Mouse (Mus musculus) kidney, adult 8-10 months (tissue): Measurements from ENCODE around the gene Spast.
A peak's percentile ranks its signal among the peaks of the same experiment; 100 is the strongest.

Source experiments
- DNase-seq, 2 experiments: peaks; one replicate each; pipeline ENCODE4 v3.0.0; 2022

Spast gene

DNA sequence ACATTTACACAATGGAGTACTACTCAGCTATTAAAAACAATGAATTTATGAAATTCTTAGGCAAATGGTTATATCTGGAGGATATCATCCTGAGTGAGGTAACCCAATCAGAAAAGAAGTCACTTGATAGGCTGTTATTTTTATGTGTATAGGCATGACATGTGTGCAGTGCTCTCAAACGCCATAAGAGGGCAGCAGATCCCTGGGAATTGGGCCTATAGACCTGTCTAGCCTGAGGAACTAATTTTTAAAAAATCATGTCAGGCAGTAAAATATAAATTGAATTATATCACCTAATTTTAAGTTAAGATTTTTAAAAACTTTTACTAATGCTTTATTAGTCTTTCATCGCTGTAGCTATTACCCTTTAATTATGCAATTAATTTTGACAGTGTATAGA lies 10.6 kb upstream of the Spast start:
- peak; percentile 23 to 65 for DNase-seq

- DNase-seq = no peak
These were observed 7.6 kb upstream of the Spast start for GRCm38 (mm10) chr17:74331049-74331676.

DNA sequence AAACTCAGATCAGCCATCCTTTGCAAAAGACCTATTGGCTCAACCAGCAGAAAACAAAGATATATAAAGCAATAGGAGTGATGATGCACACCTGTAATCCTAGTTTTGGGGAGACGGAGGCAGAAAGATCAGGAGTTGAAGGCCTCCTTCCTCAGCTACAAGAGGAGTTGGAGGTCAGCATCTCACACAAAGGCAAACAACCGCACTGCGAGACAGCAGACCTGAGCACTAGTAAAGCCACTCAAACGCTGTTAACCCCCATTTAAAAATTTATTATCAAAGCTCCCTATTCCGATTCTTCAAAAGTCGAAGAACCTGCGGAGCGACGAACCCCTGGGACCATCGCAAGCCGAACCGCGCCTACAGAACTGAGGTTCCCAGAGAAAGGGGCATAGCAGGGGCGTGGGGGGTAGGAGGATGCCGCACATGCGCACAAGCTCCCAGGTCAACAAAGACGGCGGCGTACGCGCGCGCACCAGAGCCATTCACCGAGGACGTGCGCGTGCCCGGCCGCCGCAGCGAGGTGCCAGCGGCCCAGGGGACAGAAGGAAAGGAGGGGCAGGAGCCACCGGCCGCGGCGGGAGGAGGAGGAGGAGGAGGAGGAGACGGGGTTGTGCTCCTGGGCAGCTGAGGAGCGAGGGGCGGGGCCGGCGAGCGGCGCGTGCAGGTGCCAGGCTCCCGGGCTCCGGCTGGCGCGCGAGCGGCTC lies 409 bp upstream of the Spast start:
- peak; percentile 95 for DNase-seq

- DNase-seq = no peak
These were observed 2.4 kb downstream of the Spast start for GRCm38 (mm10) chr17:74341151-74341550.

DNA sequence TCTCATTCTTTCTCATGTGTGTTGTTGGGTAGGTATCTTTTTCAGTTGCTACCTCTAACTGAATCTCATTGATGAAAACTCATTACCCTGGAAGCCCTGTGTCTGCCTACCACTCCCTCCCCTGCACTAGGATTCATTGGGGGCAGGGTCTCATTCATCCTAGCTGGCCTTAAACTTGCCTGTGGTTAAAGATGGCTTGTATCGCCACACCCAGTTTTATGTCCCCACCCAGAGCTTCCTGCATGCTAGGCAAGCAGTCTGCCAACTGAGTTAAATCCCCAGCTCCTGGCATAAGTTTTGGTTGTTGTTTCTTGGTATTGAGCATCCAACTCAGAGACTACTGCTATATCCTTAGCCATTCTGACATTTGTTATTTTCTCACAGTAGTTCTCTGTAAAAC lies 24.8 kb downstream of the Spast start:
- DNase-seq = no peak

DNA sequence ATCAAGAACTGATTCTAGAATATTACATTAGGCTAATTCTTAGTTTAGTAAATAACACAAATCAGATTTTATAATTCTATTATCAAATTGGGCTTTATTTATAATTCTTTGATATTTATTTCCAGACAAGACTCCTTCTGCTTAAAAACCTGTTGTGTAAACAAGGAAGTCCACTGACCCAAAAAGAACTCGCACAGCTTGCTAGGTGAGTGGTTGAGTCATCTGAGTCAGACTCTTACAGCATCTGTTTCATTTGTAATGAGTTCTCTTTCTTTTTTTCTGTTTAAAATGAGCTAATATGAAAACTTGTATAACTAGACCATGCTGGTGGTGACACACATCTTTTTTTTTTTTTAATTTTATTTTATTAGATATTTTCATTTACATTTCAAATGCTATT lies 38.1 kb downstream of the Spast start:
- DNase-seq = no peak

DNA sequence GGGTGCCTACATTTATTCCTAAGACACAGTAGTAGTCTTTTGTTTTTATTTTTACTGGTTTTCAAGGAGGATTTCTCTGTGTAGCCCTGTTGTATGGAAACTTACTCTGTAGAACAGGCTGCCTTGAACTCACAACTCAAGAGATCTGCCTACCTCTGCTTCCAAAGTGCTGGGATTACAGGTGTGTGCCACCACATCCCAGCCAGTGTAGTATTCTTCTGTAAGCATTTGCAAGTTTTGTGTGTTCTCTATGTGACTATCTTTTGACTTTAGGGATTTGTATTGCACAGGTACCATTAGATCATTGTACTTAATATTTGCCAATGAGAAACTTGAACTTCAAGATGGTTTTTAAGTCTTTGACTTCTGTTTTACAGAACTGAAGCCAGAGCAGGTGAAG lies 47.9 kb downstream of the Spast start:
- no peak for DNase-seq

DNA sequence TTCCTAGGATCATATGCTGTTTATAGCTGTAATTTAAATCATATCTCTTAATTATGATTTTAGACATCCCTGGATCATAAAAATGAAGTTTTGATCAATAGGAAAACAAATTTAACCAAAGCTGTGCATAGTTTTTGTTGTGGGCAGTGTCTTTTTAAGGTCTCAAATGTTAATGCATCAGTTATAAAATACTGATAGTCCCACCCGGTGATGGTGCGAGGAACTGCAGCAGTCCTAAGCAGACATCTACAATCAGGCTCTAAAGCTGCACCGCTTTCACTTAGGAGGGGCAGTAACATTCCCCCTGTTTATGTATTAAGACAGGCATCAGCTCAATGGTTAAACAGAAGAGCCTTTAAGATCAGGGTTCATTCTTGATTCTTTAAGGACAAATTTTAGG lies 51.1 kb downstream of the Spast start:
- DNase-seq = no peak

DNA sequence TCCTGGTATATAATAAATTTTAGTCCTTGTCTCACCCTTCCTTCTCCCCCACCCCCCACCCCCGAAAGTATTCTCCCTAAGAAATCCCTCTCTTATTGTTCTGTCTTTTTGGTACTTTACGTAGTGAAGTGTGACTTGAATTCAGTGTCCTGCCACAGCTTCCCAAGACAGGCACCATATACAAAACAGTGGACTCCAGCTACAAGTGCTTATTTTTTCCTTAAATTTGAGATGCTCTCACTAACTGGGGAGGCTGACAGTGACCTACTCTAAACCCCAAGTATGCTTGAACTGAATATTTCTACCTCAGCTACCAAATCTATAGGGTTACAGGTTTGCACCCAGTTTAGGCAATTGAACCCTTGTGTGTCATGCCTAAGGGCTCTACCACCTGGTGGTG lies 55.6 kb downstream of the Spast start:
- DNase-seq = no peak

DNA sequence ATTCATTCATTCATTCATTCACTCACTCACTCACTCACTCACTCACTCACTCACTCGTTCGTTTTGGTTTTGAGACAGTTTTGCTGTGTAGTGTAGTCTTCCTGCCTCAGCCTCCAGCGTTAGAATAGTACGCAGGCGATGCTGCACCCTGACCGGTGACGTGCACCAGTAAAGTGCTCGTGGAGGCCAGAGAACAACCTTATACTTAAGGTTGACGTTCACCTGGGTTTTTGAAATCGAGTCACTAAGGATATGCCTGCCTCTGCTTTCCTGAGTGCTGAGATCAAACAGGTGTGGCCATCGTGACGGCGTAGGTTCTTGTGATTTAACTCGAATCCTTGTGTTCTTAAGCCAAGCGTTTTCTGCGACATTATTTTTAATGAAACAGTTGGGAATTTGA lies 56.1 kb downstream of the Spast start:
- peak in 1 of 2 experiments; percentile 13 for DNase-seq

GRCm38 (mm10) chr17:74395383-74396065 lies 56.7 kb downstream of the Spast start, which contains the start of gene Slc30a6:
Gene Slc30a6, plus strand, starts transcription at chr17:74395608.
- peak; percentile 98 for DNase-seq

- no peak for DNase-seq
These were observed 58.0 kb downstream of the Spast start for GRCm38 (mm10) chr17:74396766-74397165.

DNA sequence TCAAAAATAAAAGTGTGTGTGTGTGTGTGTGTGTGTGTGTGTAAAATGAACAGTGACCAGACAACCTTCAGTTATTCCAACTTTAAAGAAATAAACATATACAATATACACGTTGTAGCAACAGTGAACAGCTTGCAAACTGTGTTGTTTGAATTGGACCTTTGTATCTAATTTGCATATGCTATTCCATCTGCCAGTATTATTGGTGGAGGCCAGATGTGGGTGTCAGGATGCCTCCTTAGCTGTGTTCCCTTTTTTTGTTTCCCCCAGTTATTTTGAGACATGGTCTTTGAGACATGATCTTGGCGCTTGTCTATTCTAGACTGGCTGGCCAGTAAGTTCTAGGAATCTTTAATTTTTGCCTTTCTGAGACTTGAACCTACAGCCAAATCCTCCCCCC lies 58.4 kb downstream of the Spast start:
- DNase-seq = no peak

DNA sequence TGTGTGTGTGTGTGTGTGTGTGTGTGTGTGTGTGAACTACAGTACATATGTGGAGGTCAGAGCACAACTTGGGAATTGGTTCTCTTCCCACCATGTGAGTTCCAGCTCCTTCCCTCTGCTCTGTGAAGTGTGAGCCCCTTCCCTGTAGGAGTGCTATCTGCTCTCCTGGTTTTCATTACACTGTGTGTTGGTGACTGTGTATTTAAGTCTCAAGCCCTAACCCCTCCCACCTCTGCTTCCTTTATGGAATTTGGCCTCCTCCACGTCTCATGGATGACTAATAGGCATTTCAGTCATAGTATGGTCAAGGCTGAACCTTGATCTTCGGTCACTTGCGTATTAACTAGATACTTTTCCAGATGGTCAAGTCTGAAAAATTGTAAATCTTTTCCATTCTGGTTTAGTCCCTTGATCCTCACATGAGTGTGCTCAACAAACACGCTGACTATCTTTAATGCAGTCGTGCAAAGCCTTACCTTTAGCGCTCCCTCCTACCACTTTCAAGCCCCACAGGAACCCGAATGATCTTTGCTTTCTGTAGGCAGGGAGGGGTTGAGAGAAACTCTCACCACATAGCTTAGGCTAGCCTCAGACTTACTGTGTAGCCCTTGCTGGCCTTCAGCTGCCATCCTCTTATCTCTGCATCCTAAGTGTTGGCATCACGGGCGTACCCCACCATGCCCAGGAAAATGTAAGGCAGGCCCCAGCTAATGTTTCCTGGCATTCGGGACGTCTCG lies 63.9 kb downstream of the Spast start:
- no peak for DNase-seq

GRCm38 (mm10) chr17:74406487-74406886 lies 67.7 kb downstream of the Spast start:
- no peak for DNase-seq

- DNase-seq = no peak
These were observed 70.9 kb downstream of the Spast start for GRCm38 (mm10) chr17:74409722-74410121.

DNA sequence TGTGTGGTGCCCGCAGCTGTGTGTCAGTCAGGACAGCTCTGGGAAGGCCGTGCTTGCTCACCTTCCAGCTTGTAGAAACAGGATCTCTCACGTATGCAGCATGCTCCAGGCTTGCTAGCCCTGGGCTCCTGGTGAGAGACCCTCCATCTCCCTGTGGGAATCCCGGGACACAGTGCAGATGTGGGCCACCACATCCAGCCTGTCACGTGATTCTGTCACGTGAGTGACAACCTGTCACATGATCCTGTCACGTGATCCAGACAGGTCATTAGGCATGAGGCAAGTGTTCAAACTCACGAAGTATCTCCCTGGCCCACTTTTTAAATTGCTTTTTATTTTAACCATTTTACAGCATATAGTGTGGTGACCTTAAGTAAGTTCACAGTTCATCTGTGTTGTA lies 74.5 kb downstream of the Spast start:
- no peak for DNase-seq

GRCm38 (mm10) chr17:74414671-74415070 lies 75.9 kb downstream of the Spast start:
- no peak for DNase-seq

- DNase-seq = no peak
These were observed 78.1 kb downstream of the Spast start for GRCm38 (mm10) chr17:74416841-74417360.

DNA sequence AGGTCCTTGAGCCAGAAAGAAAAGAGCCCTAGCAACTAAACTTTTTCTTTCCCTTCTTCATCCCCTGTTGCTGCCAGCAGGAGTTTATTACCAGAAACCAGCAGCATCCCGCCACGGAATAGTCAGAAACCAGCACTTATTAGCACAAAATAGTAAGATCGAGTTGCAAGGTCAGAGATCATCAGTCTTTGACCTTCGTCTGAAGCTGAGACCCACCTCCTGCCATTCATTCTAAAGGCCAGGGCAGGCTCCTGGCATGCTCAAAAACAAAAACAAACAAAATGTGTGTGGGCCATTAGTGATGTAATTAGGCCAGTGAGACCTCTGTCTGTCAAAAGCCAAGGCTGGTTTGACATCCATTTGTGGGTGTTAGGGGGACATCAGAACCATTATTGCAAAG lies 79.4 kb downstream of the Spast start:
- DNase-seq = no peak

GRCm38 (mm10) chr17:74420656-74421055 lies 81.9 kb downstream of the Spast start:
- DNase-seq = no peak

- no peak for DNase-seq
These were observed 85.7 kb downstream of the Spast start for GRCm38 (mm10) chr17:74424401-74425005.

DNA sequence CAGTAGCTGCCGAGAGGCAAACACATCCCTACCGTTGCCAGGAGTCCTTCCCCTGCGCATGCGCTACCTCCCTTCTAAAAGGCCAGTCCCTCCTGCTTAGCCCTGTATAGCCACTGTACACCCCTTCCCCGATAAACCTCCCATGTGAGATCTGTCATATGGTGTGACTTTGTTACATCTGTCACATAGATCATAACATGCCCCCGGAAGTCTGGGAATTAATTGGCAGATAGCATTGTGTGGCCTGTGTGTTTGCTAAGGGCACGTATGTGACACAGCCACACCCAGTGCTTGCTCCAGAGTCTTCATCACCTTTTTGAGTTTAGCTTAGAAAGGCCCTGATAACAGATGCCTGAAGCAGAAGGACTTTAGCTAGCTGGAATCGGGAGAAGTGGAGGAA lies 91.3 kb downstream of the Spast start:
- no peak for DNase-seq
